Mouse (Mus musculus) hindbrain, embryonic 12.5 days (tissue): ENCODE data around the gene Gorasp2. TPM values are rescaled to one million over a fixed set of nuclear protein-coding genes. Genes with fewer than 3 reads are reported as not detected.

ENCODE experiments used
- ATAC-seq: fragments of 200-750 bp; cut with Nextera tagmentation; 2 replicates; pipeline ENCODE4 v1.8.0; 2017; ENCODE audit warnings: moderate TSS enrichment; ENCODE audit not compliant: low FRiP score
- H3K27ac ChIP-seq: fragments of 300-500 bp; sonication (generic); 2 replicates; pipeline ENCODE4 v1.5.1; 2016; ENCODE audit warnings: mild to moderate bottlenecking
- H3K27me3 ChIP-seq: fragments of 300-500 bp; sonication (generic); 2 replicates; pipeline ENCODE4 v1.6.1; 2016; ENCODE audit warnings: mild to moderate bottlenecking
- H3K36me3 ChIP-seq: fragments of 300-500 bp; sonication (generic); 2 replicates; pipeline ENCODE4 v1.6.1; 2016; ENCODE audit warnings: mild to moderate bottlenecking
- H3K4me1 ChIP-seq: fragments of 300-500 bp; sonication (generic); 2 replicates; pipeline ENCODE4 v1.6.1; 2016
- H3K4me2 ChIP-seq: fragments of 300-500 bp; sonication (generic); replicated peaks from 2 replicates; pipeline ENCODE4 v1.6.1; 2016; ENCODE audit warnings: mild to moderate bottlenecking
- H3K4me3 ChIP-seq: fragments of 300-500 bp; sonication (generic); 2 replicates; pipeline ENCODE4 v1.5.1; 2016; ENCODE audit warnings: mild to moderate bottlenecking
- H3K9ac ChIP-seq: fragments of 300-500 bp; sonication (generic); 2 replicates; pipeline ENCODE4 v1.6.1; 2016; ENCODE audit warnings: mild to moderate bottlenecking, moderate library complexity
- H3K9me3 ChIP-seq: fragments of 300-500 bp; sonication (generic); replicated peaks from 2 replicates; pipeline ENCODE4 v1.6.1; 2016; ENCODE audit warnings: mild to moderate bottlenecking
- WGBS: fragments of 180-500 bp; shearing (Covaris S2); methylation state at CpG from one replicate; pipeline ENCODE4 v1.1.7; 2016; 5-methylcytosine and 5-hydroxymethylcytosine counted together
- polyA plus RNA-seq: library from polyadenylated mRNA; unstranded; fragments of >200 nt; fragmentation: Nextera tagmentation; extraction: Ambion mirVana; gene quantifications from 2 replicates; pipeline ENCODE4 v1.2.1, GENCODE M21; 2016

The Gorasp2 gene
- polyA plus RNA-seq, 1 experiment from 2014 or later, result 132 TPM

GRCm38 (mm10) chr2:70667016-70667415, 5.6 kb downstream of the Gorasp2 start:
- Histone ChIP-seq H3K9ac (no peak overlapping the region), H3K27ac (no peak overlapping the region), H3K9me3 (no peaks in the 10 kb centered on the region), H3K27me3 (no peaks in the 10 kb centered on the region), H3K4me1 (peaks cover 15% of the 10 kb centered on the region), H3K36me3 (no peaks in the 10 kb centered on the region), H3K4me2 (no peak overlapping the region), H3K4me3 (no peak overlapping the region)
- 91% methylated on average over 7 of the region's 7 CpGs for WGBS
- ATAC-seq, result no peak

GRCm38 (mm10) chr2:70669241-70669640, 7.9 kb downstream of the Gorasp2 start:
- no peaks in the 10 kb centered on the region for H3K36me3 ChIP-seq

GRCm38 (mm10) chr2:70669896-70670295, 8.5 kb downstream of the Gorasp2 start:
- Histone ChIP-seq H3K9ac (no peak overlapping the region), H3K9me3 (no peaks in the 10 kb centered on the region), H3K4me2 (no peak overlapping the region), H3K27ac (no peak overlapping the region), H3K4me3 (no peak overlapping the region), H3K27me3 (no peaks in the 10 kb centered on the region), H3K36me3 (no peaks in the 10 kb centered on the region), H3K4me1 (no peaks in the 10 kb centered on the region)
- WGBS, result 74% methylated on average over 2 of the region's 2 CpGs
- ATAC-seq, result no peak

More at GRCm38 (mm10) chr2:70669241-70669640, 7.9 kb downstream of the Gorasp2 start:
- Histone ChIP-seq H3K4me1 (no peaks in the 10 kb centered on the region), H3K9me3 (no peaks in the 10 kb centered on the region), H3K27me3 (no peaks in the 10 kb centered on the region), H3K27ac (no peak overlapping the region), H3K9ac (no peak overlapping the region), H3K4me2 (no peak overlapping the region), H3K4me3 (no peak overlapping the region)
- no peak for ATAC-seq
- 88% methylated on average over 2 of the region's 2 CpGs for WGBS

GRCm38 (mm10) chr2:70672476-70672875, 11.1 kb downstream of the Gorasp2 start:
- H3K36me3 ChIP-seq, result no peaks in the 10 kb centered on the region
- 87% methylated on average over 2 of the region's 2 CpGs for WGBS
- H3K9me3 ChIP-seq, result no peaks in the 10 kb centered on the region
- H3K9ac ChIP-seq, result no peak overlapping the region
- 0 out of 2 replicates have a peak, but pooled peaks cover 2% of the 10 kb centered on the region for H3K4me1 ChIP-seq
- no peak for ATAC-seq
- no peak overlapping the region for H3K4me2 ChIP-seq
- H3K27ac ChIP-seq, result no peak overlapping the region
- no peak overlapping the region for H3K4me3 ChIP-seq
- no peaks in the 10 kb centered on the region for H3K27me3 ChIP-seq

- no peaks in the 10 kb centered on the region for H3K9me3 ChIP-seq
- no peak overlapping the region for H3K9ac ChIP-seq
- no peaks in the 10 kb centered on the region for H3K27me3 ChIP-seq
- 0 out of 2 replicates have a peak, but pooled peaks cover 2% of the 10 kb centered on the region for H3K4me1 ChIP-seq
- no peak overlapping the region for H3K4me3 ChIP-seq
- H3K4me2 ChIP-seq, result no peak overlapping the region
- ATAC-seq, result no peak
- H3K27ac ChIP-seq, result no peak overlapping the region
- 88% methylated on average over 7 of the region's 7 CpGs for WGBS
- H3K36me3 ChIP-seq, result peaks cover 8% of the 10 kb centered on the region
Measured at GRCm38 (mm10) chr2:70673445-70674126, 12.2 kb downstream of the Gorasp2 start.

- H3K4me1 ChIP-seq, result no peaks in the 10 kb centered on the region
- no peaks in the 10 kb centered on the region for H3K9me3 ChIP-seq
- no peak overlapping the region for H3K4me3 ChIP-seq
- ATAC-seq, result no peak
- no peak overlapping the region for H3K27ac ChIP-seq
- peaks cover 83% of the 10 kb centered on the region for H3K36me3 ChIP-seq
- no peak overlapping the region for H3K4me2 ChIP-seq
- WGBS, result 88% methylated on average over 2 of the region's 2 CpGs
- H3K27me3 ChIP-seq, result no peaks in the 10 kb centered on the region
- H3K9ac ChIP-seq, result no peak overlapping the region
Measured at GRCm38 (mm10) chr2:70682324-70682723, 20.9 kb downstream of the Gorasp2 start.

- no peak for ATAC-seq
- Histone ChIP-seq H3K27ac (no peak overlapping the region), H3K4me3 (no peak overlapping the region), H3K4me2 (no peak overlapping the region), H3K27me3 (no peaks in the 10 kb centered on the region), H3K4me1 (no peaks in the 10 kb centered on the region), H3K9me3 (no peaks in the 10 kb centered on the region), H3K36me3 (peaks cover 85% of the 10 kb centered on the region), H3K9ac (no peak overlapping the region)
- WGBS, result 93% methylated on average over 21 of the region's 21 CpGs
Measured at GRCm38 (mm10) chr2:70688454-70689078, 27.2 kb downstream of the Gorasp2 start.

GRCm38 (mm10) chr2:70690195-70690594, 28.8 kb downstream of the Gorasp2 start:
- 89% methylated on average over 11 of the region's 11 CpGs for WGBS
- no peak for ATAC-seq
- H3K4me1 ChIP-seq, result no peaks in the 10 kb centered on the region
- no peak overlapping the region for H3K4me3 ChIP-seq
- no peaks in the 10 kb centered on the region for H3K9me3 ChIP-seq
- H3K27ac ChIP-seq, result no peak overlapping the region
- H3K27me3 ChIP-seq, result no peaks in the 10 kb centered on the region
- no peak overlapping the region for H3K4me2 ChIP-seq
- H3K9ac ChIP-seq, result no peak overlapping the region
- H3K36me3 ChIP-seq, result peaks cover 70% of the 10 kb centered on the region

GRCm38 (mm10) chr2:70695712-70696111, 34.3 kb downstream of the Gorasp2 start:
- 90% methylated on average over 10 of the region's 10 CpGs for WGBS
- no peak overlapping the region for H3K27ac ChIP-seq
- H3K9me3 ChIP-seq, result no peaks in the 10 kb centered on the region
- no peak for ATAC-seq
- H3K4me3 ChIP-seq, result no peak overlapping the region
- H3K4me1 ChIP-seq, result no peaks in the 10 kb centered on the region
- no peaks in the 10 kb centered on the region for H3K27me3 ChIP-seq
- H3K4me2 ChIP-seq, result no peak overlapping the region
- no peak overlapping the region for H3K9ac ChIP-seq
- H3K36me3 ChIP-seq, result peaks cover 16% of the 10 kb centered on the region

GRCm38 (mm10) chr2:70700851-70701250, 39.5 kb downstream of the Gorasp2 start:
- no peak overlapping the region for H3K4me3 ChIP-seq
- ATAC-seq, result no peak
- H3K9me3 ChIP-seq, result no peaks in the 10 kb centered on the region
- H3K36me3 ChIP-seq, result no peaks in the 10 kb centered on the region
- no peak overlapping the region for H3K9ac ChIP-seq
- H3K4me2 ChIP-seq, result no peak overlapping the region
- 92% methylated on average over 3 of the region's 3 CpGs for WGBS
- H3K27me3 ChIP-seq, result no peaks in the 10 kb centered on the region
- peaks cover 5% of the 10 kb centered on the region for H3K4me1 ChIP-seq
- H3K27ac ChIP-seq, result no peak overlapping the region

- Histone ChIP-seq H3K4me3 (no peak overlapping the region), H3K27me3 (no peaks in the 10 kb centered on the region), H3K9ac (no peak overlapping the region), H3K4me2 (no peak overlapping the region), H3K27ac (no peak overlapping the region), H3K9me3 (no peaks in the 10 kb centered on the region), H3K4me1 (peaks cover 5% of the 10 kb centered on the region), H3K36me3 (no peaks in the 10 kb centered on the region)
- no peak for ATAC-seq
- whole genome bisulfite sequencing, result 60% methylated on average over 9 of the region's 9 CpGs
Measured at GRCm38 (mm10) chr2:70701571-70701970, 40.2 kb downstream of the Gorasp2 start.

- Histone ChIP-seq H3K9ac (no peak overlapping the region), H3K9me3 (no peaks in the 10 kb centered on the region), H3K27me3 (no peaks in the 10 kb centered on the region), H3K4me3 (no peak overlapping the region), H3K4me2 (no peak overlapping the region), H3K4me1 (peaks cover 5% of the 10 kb centered on the region), H3K27ac (no peak overlapping the region), H3K36me3 (no peaks in the 10 kb centered on the region)
- 40% methylated on average over 5 of the region's 5 CpGs for WGBS
- no peak for ATAC-seq
Measured at GRCm38 (mm10) chr2:70702403-70702802, 41.0 kb downstream of the Gorasp2 start.
